Mouse (Mus musculus) gastrocnemius, postnatal 14 days (tissue): ENCODE measurements around the gene Ltbp4. TPM values are rescaled to one million over a fixed set of nuclear protein-coding genes. Genes with fewer than 3 reads are reported as not detected.
A peak's percentile ranks its signal among the peaks of the same experiment; 100 is the strongest.

Experiments
- DNase-seq: peaks from one replicate; pipeline ENCODE4 v3.0.0; 2021; ENCODE audit warnings: mixed read lengths
- intact Hi-C: fragments of 180-260 bp; cut with DNase I; formaldehyde crosslinking; loops from one replicate; pipeline ENCODE4 v1.15.1; 2025; ENCODE audit warnings: low total_unique reads
- total RNA-seq, 2 experiments: library from RNA; stranded (reverse); gene quantifications; 2 replicates each; pipeline ENCODE4 v1.2.3; 2021

Ltbp4 gene
- total RNA-seq, 2 experiments from 2014 or later: 122 to 151 TPM

DNA sequence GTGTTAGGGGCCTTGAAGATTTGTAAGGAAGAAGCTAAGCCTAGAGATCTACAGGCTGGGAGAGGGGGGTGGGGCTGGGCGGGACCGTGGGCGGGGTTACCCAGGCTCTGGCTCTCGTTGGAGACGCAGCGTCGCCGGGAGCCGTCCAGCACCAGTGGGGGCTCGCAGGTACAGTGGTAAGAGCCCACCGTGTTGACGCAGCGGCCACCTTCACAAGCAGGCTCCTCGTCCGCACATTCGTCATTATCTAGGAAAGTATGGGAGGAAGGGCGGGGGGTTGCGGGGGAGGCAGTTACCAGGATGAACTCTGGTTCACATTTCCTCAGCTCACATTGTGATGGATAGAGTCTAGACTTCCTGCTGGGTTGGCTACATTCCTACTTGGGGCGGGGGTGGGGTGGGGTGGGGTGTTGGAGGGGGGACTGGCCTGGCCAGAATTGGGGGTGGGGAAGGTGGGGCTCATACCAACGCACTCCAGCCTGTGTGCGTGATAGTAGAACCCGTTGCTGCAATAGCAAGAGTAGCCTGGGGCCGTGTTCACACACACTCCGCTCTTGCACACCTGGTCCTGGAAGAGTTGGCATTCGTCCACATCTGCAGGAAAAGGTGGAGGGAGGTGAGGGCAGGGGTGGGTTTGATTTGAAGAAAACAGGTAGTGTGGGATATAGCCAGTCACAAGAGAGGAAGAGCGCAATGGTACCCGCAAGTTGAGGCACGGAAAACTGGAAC, 28.5 kb downstream of the Ltbp4 start:
- no peak for DNase-seq
- intact Hi-C loops: no loop called here

DNA sequence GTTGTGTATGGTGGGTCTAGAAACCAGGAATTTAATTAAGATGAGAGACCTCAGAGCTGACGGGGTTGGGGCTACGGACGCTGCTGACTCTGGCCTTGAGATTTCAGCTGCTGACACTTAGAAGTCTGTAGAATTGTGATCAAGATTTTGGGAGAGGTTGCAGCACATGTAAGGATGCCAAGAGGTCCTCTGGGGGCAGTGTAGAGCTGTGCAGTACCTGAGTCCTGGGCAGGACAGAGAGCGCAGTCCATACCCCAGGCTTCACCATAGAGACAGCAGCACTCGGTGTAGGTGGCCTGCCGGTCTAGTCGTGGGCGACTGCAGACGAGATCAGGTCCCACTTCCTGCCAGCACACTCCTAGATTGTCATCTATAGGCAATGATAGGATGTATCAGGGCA, 29.9 kb downstream of the Ltbp4 start:
- no peak for DNase-seq
- intact Hi-C loops: no loop called here

DNA sequence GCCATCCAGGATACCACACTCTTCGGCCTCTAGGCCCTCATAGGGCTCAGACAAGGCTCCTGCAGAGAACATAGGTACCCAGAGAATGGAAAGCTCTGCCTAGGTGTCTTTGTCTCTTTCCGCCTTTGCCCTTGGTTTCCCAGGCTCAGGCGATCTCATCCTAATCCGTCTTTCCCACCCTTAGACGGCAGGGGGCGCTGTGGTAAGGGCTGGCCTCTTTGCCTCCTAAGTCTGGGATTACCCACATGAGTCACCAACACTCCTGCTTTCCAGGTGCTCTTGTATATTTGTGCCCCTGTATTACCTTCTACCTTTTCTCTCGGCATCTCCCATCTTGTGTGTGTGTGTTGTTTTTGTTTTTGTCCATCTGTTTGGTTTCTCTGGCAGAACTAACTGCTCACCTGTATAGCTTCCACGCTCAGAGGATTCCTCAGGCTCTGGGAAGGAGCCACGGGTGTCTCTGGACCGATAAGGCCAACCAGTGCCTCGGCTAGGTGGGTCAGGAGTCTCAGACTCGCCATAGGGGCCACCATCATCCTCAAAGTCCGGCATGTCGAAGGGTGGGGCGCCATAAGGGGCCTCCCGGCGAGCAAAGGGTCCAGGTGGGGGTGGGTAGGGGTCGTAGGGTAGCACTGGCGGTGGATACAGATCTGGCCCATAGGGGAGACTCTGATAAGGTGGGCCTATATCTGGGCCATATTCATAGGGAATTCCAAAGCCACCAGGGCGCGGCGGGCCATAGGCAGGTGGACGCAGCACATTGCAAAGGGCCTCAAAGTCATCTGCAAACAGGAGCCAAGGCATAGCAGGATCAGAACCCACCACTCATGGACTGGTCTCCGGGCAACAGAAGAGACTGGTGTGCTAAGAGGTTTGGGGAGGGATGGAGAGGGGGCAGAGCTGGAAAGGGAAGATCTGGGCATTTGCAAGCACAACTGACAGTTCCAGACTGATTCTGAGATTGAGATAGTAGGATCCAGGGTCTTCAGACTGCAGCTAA, 31.0 kb downstream of the Ltbp4 start:
- DNase-seq: no peak
- intact Hi-C loops: no loop called here

DNA sequence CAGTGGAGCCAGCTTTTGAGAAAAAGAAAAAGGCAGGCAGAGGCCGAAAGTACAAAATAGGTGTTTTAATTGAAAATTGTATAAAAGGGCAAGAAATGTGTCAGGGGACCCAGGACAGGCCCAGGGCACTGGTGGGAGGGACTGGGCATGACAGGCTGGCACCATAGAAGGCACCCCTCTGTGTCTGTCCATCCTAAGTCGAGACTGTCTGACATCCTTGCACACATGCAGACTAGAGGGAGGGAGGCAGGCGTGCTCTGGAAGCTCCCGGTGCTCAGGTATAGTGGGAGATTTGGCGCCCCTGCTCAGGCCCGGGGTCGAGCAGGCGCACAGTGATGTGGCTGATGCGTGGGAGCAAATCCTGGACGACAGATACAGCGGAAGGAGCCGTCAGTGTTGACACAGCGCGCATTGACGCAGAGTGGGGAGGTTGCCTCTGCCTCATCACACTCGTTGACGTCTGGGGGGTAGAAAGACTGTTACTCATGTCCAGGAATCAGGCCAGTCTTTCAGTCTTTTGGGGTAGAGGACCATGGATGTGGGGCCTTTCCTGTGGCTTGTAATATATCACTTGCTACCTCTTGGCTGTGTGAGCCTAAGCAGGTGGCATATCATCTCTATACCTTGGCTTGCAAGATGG, 32.3 kb downstream of the Ltbp4 start:
- DNase-seq: no peak
- intact Hi-C loops: no loop called here

DNA sequence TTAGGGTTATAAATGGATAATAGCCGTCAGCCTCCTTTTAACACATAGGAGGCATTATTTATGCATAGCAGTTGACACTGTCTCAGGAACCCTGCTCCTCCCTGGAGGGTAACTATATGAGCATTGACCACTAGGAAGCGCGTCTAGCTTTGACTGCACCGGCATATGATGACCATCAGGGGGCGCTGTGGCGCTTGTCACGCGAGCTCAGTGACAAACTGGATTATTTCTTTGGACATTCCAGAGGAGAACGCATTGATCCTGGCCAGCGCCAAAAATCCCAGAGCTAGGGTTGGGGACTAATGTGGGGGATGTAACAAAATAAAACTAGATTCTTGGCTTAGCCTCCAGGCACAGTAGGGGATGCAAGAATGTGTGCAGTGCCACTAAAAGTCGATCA, 35.3 kb downstream of the Ltbp4 start:
- peak; percentile 74 for DNase-seq
- intact Hi-C loops: loop anchor here (2.0 kb wide), 1 partner anchor 27 kb away; no protein-coding TSS in a partner anchor

DNA sequence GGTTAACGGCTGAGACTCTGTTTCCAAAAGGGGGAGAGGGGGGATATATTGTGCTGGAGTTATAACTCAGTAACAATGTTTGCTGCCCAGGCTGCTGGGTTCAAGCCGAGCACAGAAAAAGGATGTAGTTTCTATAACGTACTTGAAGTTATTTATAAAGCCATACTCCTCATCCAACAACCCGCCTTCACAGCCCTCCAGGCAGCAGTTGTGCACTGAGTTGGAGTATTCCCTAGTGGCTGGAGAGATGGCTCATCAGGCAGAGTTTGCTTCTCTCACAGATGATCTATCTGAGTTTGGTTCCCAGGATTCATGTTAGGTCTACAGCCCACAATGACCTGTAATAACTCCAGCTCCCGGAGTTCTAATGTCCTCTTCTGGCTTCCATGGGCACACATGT, 36.7 kb downstream of the Ltbp4 start:
- DNase-seq: no peak
- intact Hi-C loops: no loop called here

DNA sequence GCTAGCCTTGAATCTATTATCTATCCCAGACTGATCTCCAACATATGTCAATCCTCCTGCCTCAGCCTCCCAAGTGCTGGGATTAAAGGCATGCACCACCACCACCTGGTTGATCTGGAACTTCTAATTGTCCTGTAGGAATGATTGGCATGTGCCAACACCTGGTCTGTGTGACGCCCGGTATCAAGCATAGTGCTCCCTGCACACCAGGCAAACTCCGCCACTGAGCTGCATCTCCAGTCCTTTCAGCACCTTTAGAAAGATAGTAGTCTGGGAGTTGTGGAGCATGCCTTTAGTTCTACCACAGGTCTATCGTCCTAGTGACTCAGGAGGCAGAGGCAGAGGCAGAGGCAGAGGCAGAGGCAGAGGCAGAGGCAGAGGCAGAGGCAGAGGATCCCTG, 37.1 kb downstream of the Ltbp4 start:
- no peak for DNase-seq
- intact Hi-C loops: no loop called here

DNA sequence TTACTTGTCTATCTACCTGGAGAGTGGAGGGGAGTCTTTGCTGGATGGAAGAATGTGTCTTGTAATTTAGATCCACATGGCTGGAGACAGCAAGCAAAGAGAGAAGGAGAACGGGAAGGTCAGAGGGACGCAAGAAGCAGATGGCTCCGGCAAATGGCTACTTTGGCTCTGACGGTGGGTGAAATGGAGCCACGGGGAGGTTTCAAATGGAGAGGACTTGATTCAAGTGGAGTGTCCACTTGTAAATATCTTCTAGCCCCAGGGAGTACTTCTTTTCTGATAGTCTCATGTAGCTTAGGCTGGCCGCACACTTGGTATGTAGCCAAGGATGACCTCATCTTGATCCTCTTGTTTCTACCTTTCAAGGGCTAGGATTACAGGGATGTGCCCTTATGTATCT, 38.7 kb downstream of the Ltbp4 start:
- intact Hi-C loops: no loop called here
- DNase-seq: no peak

DNA sequence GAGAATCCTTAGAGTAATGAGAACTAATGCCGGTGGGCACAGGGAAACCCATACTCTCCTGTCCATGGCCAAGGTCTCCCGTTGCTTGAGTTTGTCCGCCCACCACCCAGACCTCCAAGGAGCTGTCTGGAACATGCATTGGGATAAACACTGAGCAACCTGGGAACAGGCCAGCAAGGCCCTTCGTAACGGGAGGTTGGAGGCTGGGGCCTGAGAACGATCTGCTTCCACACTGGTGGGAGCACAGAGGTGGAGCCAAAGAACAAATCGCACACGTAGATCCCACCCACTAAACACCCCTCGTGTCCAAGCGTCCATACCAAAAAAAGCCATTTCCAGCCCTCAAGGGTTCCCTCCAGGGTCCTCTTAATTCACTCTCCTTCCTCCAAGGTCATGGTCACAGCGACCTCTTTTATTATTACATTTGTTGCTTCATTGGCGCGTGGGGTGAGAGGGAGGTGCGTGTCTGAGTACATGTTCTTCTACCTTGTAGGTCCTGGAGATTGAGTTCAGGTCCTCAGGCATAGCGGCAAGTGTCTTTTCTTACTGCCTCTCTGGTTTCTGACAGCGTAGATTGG, 39.4 kb downstream of the Ltbp4 start:
- intact Hi-C loops: no loop called here
- DNase-seq: no peak

DNA sequence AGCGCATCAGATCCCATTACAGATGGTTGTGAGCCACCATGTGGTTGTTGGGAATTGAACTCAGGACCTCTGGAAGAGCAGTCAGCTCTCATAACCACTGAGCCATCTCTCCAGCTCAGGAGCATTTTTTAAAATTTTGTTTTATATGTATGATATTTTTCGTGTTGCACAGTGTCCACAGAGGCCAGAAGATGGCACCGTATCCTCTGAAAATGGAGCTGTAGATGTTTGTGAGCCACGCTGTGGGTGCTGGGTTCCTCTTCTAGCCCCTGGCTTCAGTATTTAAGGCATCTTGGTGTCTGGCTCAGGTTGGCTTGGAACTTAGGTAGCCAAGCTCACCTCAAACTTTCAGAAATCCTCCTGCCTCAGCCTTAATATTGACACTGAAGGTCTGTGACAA, 41.0 kb downstream of the Ltbp4 start:
- no peak for DNase-seq
- intact Hi-C loops: no loop called here

DNA sequence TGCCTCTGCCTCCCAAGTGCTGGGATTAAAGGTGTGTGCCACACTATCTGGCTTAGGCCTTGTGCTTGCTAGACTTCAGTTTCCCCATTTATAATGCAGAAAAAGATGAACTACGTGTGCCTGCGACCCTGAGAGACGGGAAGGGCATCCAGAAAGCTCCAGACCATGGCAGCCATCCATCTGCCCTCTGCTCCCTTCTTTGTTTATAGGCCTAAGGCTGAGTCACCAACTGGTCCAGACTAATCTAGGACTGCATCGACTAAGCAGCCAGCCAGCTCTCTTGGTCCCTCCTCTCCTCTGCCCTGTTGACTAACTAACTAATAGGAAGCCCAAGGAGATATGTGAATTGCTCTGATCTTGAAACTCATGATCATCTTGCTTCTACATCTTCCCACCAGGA, 41.5 kb downstream of the Ltbp4 start:
- DNase-seq: no peak
- intact Hi-C loops: no loop called here

DNA sequence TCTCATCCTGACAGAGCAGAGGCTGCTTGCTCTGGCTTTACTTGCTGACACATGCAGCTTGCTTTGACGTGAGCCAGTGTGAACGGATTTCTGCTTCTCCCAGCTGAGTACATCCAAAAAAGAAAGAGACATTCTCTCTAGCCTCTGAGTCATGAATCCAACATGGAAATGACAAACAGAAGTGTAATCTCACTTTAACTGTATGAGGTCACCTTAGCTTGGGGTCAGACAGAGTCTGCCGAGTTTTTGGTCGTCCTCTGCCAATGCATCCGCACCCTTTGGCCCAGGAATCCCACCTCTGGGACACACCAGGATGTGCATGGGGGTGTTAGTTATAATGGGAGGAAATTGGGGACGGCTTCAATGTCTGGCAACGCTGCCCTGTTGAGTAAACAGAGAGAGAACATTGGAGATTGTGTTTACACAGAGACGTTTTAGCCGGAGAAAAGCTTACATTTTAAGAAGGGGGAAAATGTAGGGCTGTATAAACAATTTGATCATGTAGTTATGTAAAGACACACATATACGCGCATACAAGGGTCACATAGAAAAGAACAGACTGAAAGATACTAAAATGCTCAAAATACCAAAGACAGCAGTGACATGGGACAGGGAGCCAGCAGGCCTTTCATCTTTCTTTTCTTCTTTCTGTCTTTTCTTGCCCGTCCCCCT, 45.6 kb downstream of the Ltbp4 start:
- intact Hi-C loops: no loop called here
- DNase-seq: peak; percentile 78

DNA sequence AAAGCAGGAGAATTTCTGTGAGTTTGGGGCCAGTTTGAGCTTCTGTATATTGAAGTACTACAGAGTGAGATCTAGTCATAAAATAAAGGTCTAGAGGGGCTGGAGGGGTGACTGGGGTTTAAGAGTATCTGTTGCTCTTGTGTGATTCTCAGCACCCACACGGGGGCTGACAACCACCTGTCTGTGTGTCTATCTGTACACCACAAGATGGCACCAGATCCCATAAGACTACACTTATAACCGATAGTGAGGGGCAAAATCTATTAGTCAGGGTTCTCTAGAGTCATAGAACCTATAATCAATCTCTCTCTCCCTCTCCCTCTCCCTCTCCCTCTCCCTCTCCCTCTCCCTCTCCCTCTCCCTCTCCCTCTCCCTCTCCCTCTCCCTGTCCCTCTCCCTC, 46.9 kb downstream of the Ltbp4 start:
- intact Hi-C loops: no loop called here
- DNase-seq: no peak

DNA sequence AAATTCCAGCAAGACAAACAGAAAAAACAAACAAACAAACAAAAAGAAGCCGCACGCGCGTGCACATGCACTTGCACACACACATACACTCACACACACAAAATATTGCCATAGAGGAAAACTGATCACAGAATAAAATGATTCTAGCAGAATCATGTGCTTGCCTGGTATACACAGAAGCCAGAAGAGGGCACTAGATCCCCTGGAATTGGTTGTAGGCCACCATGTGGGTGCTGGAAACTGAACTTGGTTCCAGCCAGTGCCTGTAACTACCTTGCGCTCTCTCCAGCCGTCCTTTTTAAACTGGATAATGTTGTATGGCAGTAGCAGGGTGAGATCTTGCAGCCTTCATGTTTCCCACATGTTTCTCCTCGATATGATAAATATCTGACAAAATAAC, 48.8 kb downstream of the Ltbp4 start:
- intact Hi-C loops: no loop called here
- DNase-seq: no peak

DNA sequence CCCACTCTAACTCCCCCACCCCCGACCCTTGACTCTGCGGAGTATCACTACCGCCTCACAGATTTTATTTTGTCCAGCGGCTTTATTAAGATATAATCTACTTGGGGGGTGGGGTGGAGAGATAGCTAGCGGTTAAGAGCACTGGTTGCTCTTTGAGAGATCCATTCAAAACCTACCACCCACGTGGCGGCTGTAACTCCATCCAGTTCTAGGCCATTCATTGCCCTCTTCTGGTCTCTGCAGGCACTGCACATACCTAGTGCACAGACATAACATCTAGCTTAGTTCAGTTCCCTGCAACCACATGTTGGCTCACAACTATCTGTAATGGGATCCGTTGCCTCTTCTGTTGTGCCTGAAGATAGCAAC, 51.8 kb downstream of the Ltbp4 start:
- intact Hi-C loops: no loop called here
- peak; percentile 71 for DNase-seq

DNA sequence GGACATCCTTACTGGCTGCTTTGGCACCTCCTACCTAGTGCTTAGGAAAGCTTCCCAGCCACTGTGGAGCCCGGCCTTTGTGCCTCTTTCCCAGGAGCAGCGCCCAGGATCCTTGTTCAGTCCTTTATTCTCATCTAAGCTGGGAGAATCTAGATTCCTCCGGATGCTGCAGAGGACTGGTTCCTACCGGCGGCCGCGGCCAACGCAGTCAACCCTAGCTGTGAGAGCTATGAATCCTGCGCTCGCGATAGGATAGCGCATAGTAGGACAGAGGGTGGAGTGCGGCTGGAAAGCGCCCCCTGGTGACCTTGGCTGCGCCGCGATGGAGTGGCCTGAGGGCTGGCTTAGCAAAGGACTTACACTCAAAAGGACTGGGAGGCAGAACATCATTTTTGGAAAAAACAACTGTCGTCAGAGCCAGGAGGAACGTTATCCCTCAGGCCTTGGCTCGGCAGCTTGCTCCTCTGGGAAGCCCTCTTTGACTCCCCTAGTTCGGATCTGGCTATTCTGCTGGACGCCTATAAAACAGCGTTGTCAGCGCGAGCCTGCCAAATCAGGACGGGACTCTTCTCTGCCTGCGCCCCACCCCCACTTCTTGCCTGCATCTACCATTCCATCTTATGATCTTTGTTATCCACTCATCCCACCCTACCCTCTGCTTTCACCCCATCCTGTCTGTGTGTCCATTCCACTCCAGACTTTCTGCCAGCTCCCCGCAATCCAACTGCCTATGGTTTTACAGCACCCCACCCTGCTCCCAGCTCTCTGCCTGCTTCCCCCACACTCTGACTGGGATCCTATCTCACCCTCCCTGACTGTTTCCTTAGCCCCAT, 52.4 kb downstream of the Ltbp4 start:
- intact Hi-C loops: no loop called here
- peak; percentile 76 for DNase-seq

DNA sequence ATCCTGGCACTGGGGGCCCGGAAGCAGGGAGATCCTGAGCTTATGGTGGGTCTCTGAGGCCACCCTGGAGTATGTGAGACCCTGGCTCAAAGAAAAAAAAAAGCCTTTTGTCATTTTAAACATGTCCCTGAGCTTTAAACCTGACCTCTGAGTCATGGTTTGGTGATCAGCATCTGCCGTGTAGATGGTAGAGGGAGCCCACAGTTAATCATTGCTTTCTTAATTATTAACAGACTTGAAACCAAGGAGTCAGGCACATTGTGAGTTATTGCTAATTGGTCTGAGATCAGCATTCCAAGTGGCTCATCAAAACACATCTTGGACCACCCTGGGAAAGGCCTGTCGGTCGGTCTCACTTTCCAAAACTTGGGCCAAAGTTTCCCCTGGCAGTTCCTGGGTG, 55.3 kb downstream of the Ltbp4 start:
- intact Hi-C loops: no loop called here
- DNase-seq: no peak

DNA sequence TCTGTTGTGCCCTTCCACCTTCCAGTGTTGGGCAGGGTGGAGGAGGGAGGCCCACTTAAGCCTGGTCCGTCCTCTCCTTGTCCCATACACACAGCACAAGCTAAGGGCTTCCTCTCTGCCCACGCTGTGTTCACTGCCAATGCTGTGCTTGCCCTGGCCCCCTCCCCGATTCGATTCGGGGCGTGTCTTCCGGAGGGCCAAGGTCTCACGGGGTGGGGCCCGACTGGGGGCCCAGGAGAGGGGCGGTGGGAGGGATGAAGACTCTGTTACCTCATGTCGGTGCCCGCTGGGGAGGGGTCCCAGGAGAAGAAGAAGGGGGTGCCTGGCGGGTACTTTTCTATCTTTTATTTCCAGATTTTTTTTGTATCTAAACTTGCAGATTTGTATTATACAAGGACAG, 55.8 kb downstream of the Ltbp4 start:
- DNase-seq: no peak
- intact Hi-C loops: no loop called here

DNA sequence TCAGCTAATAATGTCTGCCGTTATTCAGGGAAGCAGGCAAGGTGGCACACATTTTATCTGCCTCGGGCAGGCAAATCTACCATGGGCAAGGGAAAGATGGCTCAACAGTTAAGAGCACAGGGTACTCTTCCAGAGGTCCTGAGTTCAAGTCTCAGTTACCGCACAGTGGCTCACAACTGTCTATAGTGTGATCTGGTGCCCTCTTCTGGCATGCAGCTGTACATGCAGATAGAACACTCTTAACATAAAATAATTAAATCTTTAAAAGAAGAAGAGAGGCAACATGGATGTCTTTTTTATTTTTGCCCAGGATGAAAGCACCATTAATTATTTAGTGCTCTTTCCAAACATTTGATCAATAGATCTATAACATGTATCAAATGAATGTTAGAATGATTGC, 60.3 kb downstream of the Ltbp4 start:
- intact Hi-C loops: loop anchor here (5.0 kb wide), 1 partner anchor 145 kb away; no protein-coding TSS in a partner anchor

More for the DNA sequence above, 60.3 kb downstream of the Ltbp4 start:
- no peak for DNase-seq
